Mouse (Mus musculus) embryonic facial prominence, embryonic 13.5 days (tissue): ENCODE results near the gene Fgfr2. TPM values are rescaled to one million over a fixed set of nuclear protein-coding genes. Genes with fewer than 3 reads are reported as not detected.
A peak's percentile ranks its signal among the peaks of the same experiment; 100 is the strongest.
"Not testable (repeated sequence)": the region's sequence is repeated elsewhere in the genome, so short reads cannot be mapped to it uniquely, and the experiment has no call there.

Experiments
- ATAC-seq: fragments of 200-750 bp; cut with Nextera tagmentation; 2 replicates; pipeline ENCODE4 v1.8.0; 2017; ENCODE audit warnings: low read depth; ENCODE audit not compliant: insufficient number of reproducible peaks, insufficient read depth, low FRiP score, low TSS enrichment
- H3K27ac ChIP-seq: fragments of 300-500 bp; sonication (generic); 2 replicates; pipeline ENCODE4 v1.5.1; 2015; ENCODE audit warnings: moderate library complexity, mild to moderate bottlenecking, inconsistent platforms
- H3K27me3 ChIP-seq: fragments of 300-500 bp; sonication (generic); 2 replicates; pipeline ENCODE4 v1.6.1; 2015; ENCODE audit warnings: mild to moderate bottlenecking, inconsistent platforms
- H3K36me3 ChIP-seq: fragments of 300-500 bp; sonication (generic); 2 replicates; pipeline ENCODE4 v1.6.1; 2015; ENCODE audit warnings: mild to moderate bottlenecking, inconsistent platforms
- H3K4me1 ChIP-seq: fragments of 300-500 bp; sonication (generic); 2 replicates; pipeline ENCODE4 v1.6.1; 2015; ENCODE audit warnings: inconsistent platforms
- H3K4me2 ChIP-seq: fragments of 300-500 bp; sonication (generic); 2 replicates; pipeline ENCODE4 v1.6.1; 2015; ENCODE audit warnings: moderate library complexity, mild to moderate bottlenecking, inconsistent platforms
- H3K4me3 ChIP-seq: fragments of 300-500 bp; sonication (generic); 2 replicates; pipeline ENCODE4 v1.5.1; 2015; ENCODE audit warnings: mild to moderate bottlenecking, inconsistent platforms
- H3K9ac ChIP-seq: fragments of 300-500 bp; sonication (generic); 2 replicates; pipeline ENCODE4 v1.6.1; 2015; ENCODE audit warnings: mild to moderate bottlenecking, inconsistent platforms
- H3K9me3 ChIP-seq: fragments of 300-500 bp; sonication (generic); 2 replicates; pipeline ENCODE4 v1.6.1; 2016; ENCODE audit warnings: inconsistent platforms
- WGBS: fragments of 180-500 bp; shearing (Covaris S2); methylation state at CpG from one replicate; pipeline ENCODE4 v1.1.7; 2015; ENCODE audit warnings: mixed read lengths; 5-methylcytosine and 5-hydroxymethylcytosine counted together
- polyA plus RNA-seq: library from polyadenylated mRNA; unstranded; fragments of >200 nt; fragmentation: Nextera tagmentation; extraction: Ambion mirVana; gene quantifications from 2 replicates; pipeline ENCODE4 v1.2.1, GENCODE M21; 2015

Gene Fgfr2
- polyA plus RNA-seq, 1 experiment from 2014 or later: 174 TPM

DNA sequence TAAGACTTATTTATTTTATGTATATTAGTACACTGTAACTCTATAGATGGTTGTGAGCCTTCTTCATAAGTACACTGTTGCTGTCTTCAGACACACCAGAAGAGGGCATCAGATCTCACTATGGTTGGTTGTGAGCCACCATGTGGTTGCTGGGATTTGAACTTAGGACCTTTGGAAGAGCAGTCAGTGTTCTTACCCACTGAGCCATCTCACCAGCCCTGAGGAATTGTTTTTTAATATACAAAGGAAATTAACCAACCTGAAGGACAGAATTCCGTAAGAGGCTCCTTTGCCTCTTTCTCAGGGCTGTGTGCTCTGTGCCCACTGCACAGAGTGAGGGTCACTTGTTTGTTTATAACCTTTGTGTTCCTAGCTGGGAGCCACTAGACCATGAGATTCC, 2455.1 kb downstream of the Fgfr2 start:
- not testable (repeated sequence) for H3K9ac ChIP-seq, H3K4me3 ChIP-seq, H3K4me2 ChIP-seq, H3K27me3 ChIP-seq, H3K9me3 ChIP-seq, ATAC-seq
- H3K36me3 ChIP-seq: peaks cover 26% of the 10 kb centered on the region
- WGBS: 93% methylated on average over 1 of the region's 1 CpGs
- H3K27ac ChIP-seq: peak overlapping the region; percentile 16; the same call in 1 of the 2 replicates
- peaks cover 39% of the 10 kb centered on the region for H3K4me1 ChIP-seq

DNA sequence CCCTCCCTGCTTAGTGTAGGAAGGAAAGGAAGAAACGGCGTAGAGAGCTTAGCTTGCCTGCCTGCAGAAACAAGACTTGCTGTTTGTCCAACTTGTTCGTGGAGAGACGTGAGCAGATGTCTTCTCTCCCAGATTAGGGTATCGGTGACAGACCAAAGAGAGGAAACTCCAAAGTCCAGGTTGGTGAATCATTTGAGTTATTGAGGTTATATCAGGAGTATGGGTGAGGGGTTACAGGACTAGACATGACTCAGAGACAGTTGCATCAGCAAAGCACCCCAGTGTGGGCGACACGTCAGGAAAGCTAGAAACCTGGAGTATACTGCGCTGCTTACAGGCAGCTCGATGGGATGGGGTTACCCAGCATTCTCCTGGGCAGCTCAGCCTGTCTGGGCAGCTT, 2457.8 kb downstream of the Fgfr2 start:
- Histone ChIP-seq H3K9ac (no peak overlapping the region), H3K4me1 (peaks cover 18% of the 10 kb centered on the region), H3K4me2 (no peak overlapping the region), H3K36me3 (peaks cover 27% of the 10 kb centered on the region), H3K4me3 (no peak overlapping the region), H3K27me3 (no peaks in the 10 kb centered on the region), H3K27ac (no peak overlapping the region), H3K9me3 (peaks cover 8% of the 10 kb centered on the region; the same call in 1 of the 2 replicates)
- ATAC-seq: no peak
- 95% methylated on average over 9 of the region's 9 CpGs for WGBS

DNA sequence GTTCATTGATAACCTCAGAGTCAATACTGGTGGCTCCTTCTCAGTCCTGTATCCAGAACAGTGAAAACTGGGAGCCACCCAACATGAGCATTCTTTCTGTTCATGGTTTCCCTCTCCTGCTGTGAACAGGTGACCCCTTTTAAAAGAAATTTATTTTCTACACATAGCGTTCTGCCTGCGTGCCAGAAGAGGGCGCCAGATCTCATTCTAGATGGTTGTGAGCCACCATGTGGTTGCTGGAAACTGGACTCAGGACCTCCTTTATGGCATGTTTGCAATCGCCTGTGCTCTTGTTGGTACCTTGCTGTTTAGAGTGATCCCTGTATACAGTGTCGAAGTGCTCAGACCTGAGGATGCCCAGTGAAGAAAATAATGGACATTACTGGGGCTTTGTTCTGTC, 2458.5 kb downstream of the Fgfr2 start:
- Histone ChIP-seq H3K9me3 (peaks cover 8% of the 10 kb centered on the region; the same call in 1 of the 2 replicates), H3K4me3 (no peak overlapping the region), H3K27ac (no peak overlapping the region), H3K4me2 (no peak overlapping the region), H3K27me3 (no peaks in the 10 kb centered on the region), H3K4me1 (peaks cover 12% of the 10 kb centered on the region), H3K9ac (no peak overlapping the region), H3K36me3 (peaks cover 27% of the 10 kb centered on the region)
- WGBS: 89% methylated on average over 5 of the region's 5 CpGs
- ATAC-seq: no peak

DNA sequence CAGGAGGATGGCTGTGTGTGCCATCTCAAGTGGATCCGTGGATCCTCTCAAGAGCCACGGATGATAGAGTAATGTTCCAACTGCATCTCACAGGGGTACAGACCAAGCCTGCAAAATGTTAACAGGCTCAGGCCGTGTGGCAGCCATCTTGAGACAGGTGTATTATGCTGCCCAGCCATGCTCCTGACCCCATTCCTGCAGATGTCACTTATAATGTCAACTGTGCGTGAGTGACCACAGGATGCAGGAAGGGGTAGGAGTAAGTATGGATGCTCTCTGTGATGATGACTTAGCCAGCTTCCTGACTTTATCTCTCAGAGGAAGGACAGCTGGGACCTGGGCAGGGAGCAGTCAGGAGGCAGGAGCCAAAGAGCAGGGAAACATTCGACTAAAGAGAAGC, 2459.1 kb downstream of the Fgfr2 start:
- H3K4me3 ChIP-seq: no peak overlapping the region
- peaks cover 6% of the 10 kb centered on the region for H3K4me1 ChIP-seq
- H3K4me2 ChIP-seq: no peak overlapping the region
- H3K27ac ChIP-seq: no peak overlapping the region
- ATAC-seq: no peak
- peaks cover 27% of the 10 kb centered on the region for H3K36me3 ChIP-seq
- H3K9ac ChIP-seq: no peak overlapping the region
- WGBS: 95% methylated on average over 5 of the region's 5 CpGs
- H3K9me3 ChIP-seq: peaks cover 8% of the 10 kb centered on the region; the same call in 1 of the 2 replicates
- H3K27me3 ChIP-seq: no peaks in the 10 kb centered on the region

DNA sequence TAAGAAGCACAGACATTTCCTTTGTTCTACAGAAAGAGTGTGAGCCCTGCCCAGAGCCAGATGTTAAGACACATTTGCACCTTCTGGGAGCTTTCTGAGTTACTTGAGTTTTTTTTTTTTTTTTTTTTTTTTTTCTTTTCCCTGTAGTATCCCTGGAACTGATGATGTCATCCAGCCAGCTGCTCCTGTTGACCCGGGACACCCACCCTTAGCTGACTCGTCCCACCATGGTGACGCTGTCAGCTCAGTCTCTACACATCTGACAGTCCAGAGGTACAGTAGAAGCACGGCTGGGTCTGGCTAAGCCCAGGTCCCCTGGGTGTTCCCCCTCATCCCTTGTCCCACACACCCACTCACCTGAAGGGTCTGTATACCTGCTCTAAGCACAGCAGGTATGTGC, 2460.3 kb downstream of the Fgfr2 start:
- no peak for ATAC-seq
- no peaks in the 10 kb centered on the region for H3K27me3 ChIP-seq

DNA sequence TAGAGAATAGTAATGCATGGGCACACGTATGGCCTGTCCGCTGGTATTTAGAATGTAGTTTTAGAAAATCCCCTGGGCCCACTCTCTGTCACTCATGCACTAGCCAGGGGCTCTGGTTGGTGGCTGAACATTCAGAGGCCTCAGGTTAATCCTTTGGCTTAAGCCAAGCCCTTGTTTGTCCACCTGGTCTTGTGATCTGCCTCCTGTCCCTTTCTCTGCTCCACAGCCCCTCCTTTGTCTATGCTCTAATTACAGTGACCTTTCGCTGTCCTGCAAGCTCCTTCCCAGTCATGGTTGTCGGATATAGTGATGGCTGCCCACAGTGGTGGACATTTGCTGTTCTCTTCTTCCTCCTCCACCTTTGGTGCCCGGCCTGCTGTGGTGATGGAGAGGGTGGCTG, 2460.9 kb downstream of the Fgfr2 start:
- Histone ChIP-seq H3K4me2 (no peak overlapping the region), H3K4me3 (no peak overlapping the region), H3K36me3 (peaks cover 27% of the 10 kb centered on the region), H3K9me3 (peaks cover 8% of the 10 kb centered on the region; the same call in 1 of the 2 replicates), H3K27ac (no peak overlapping the region), H3K4me1 (no peaks in the 10 kb centered on the region), H3K9ac (no peak overlapping the region), H3K27me3 (no peaks in the 10 kb centered on the region)
- WGBS: 51% methylated on average over 5 of the region's 5 CpGs
- ATAC-seq: no peak

More for the DNA sequence above, 2460.3 kb downstream of the Fgfr2 start:
- no peak overlapping the region for H3K9ac ChIP-seq
- WGBS: 62% methylated on average over 4 of the region's 4 CpGs
- H3K4me1 ChIP-seq: no peaks in the 10 kb centered on the region
- H3K36me3 ChIP-seq: peaks cover 27% of the 10 kb centered on the region
- no peak overlapping the region for H3K4me3 ChIP-seq
- H3K9me3 ChIP-seq: peaks cover 8% of the 10 kb centered on the region; the same call in 1 of the 2 replicates
- H3K4me2 ChIP-seq: no peak overlapping the region
- no peak overlapping the region for H3K27ac ChIP-seq

DNA sequence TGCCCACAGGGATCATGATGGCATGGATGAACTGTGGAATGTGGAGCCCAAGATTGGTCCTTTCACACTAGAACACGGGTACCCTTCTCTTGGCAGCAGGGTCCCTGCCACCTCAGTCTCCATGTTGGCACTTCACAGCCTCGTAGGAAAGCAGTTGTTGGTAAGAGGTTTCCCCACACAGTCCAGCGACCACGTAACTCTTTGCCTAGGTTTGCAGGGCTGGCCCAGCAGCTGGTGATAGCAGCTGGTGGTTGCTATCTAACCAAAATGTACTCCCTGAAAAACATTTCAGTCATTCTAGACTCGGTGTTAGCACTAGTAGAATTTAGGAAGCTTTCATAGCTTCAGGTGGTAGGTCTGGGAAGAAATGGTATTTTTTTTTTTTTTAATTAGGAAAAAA, 2464.0 kb downstream of the Fgfr2 start:
- H3K27me3 ChIP-seq: no peaks in the 10 kb centered on the region
- H3K9ac ChIP-seq: no peak overlapping the region
- peaks cover 12% of the 10 kb centered on the region for H3K4me1 ChIP-seq
- WGBS: 91% methylated on average over 5 of the region's 5 CpGs
- no peak overlapping the region for H3K4me2 ChIP-seq
- 0 out of 2 replicates have a peak, but pooled peaks cover 5% of the 10 kb centered on the region for H3K9me3 ChIP-seq
- H3K27ac ChIP-seq: no peak overlapping the region
- H3K4me3 ChIP-seq: no peak overlapping the region
- no peak for ATAC-seq
- peaks cover 11% of the 10 kb centered on the region for H3K36me3 ChIP-seq

DNA sequence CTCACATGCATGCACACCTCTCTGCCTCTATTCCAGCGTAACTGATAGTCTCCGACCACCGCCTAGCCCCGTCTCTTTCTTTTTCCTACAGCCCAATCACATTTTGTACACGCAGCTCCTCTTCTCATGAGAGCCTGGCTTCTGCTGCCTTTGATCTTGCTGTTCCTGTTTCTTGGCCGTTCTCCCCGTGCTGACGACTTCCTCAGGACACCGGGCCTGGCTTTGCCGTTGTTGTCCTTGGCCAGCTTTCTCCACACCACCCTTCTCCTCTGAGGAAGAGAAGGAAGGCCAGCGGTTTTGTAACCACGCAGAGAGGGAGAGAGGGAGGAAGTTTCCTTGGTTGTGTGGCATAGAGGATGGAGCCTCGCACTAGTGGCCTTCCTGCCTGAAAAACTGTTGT, 2465.4 kb downstream of the Fgfr2 start:
- no peak overlapping the region for H3K4me3 ChIP-seq
- H3K4me2 ChIP-seq: no peak overlapping the region
- no peak overlapping the region for H3K9ac ChIP-seq
- no peak for ATAC-seq
- no peak overlapping the region for H3K27ac ChIP-seq
- H3K27me3 ChIP-seq: no peaks in the 10 kb centered on the region
- H3K4me1 ChIP-seq: peaks cover 19% of the 10 kb centered on the region
- 74% methylated on average over 13 of the region's 13 CpGs for WGBS
- H3K36me3 ChIP-seq: no peaks in the 10 kb centered on the region
- H3K9me3 ChIP-seq: no peaks in the 10 kb centered on the region

DNA sequence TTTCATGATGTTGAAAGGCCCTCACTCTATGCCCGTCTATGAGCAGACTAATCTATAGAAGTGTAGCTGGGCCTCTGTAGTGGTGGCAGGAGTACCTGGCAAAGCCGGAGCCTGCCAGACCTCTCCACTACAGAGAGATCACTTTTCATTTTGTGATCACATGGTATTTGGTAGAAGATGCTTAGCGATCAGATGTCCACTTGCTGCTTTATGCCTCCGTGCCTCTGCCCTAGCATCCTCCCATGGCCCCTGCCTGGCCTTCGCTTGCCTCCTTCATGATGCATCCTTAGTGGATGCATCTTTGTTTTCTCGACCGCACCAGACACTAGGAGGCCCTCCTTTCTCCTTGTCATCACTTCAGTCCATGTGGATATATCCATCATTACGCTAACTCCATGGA, 2466.2 kb downstream of the Fgfr2 start:
- H3K4me2 ChIP-seq: no peak overlapping the region
- H3K4me3 ChIP-seq: no peak overlapping the region
- ATAC-seq: no peak
- no peak overlapping the region for H3K9ac ChIP-seq
- no peak overlapping the region for H3K27ac ChIP-seq
- 91% methylated on average over 8 of the region's 8 CpGs for WGBS
- no peaks in the 10 kb centered on the region for H3K27me3 ChIP-seq
- H3K36me3 ChIP-seq: no peaks in the 10 kb centered on the region
- H3K4me1 ChIP-seq: peaks cover 27% of the 10 kb centered on the region
- no peaks in the 10 kb centered on the region for H3K9me3 ChIP-seq

DNA sequence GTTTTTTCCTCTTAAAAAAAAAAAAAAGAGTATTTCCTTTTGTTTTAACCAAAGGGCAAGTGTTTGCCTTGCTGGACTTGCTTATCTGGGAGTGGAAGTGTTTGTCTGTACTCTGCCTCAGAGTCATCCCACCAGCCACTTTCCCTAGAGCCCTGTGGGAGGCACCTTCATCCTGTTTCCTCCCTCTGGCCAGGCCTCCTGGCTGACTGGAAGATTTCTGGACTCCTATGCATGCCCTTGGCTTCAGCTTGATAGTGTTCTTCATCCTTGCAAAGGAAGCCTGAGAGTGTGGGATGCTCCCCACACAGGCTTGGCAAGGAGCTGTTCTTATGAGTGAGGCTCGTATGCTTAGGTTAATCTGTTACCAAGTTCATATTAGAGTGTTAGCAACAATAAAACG, 2468.6 kb downstream of the Fgfr2 start:
- H3K9ac ChIP-seq: no peak overlapping the region
- no peaks in the 10 kb centered on the region for H3K27me3 ChIP-seq
- H3K36me3 ChIP-seq: no peaks in the 10 kb centered on the region
- 56% methylated on average over 2 of the region's 2 CpGs for WGBS
- H3K27ac ChIP-seq: no peak overlapping the region
- no peaks in the 10 kb centered on the region for H3K9me3 ChIP-seq
- ATAC-seq: no peak
- H3K4me1 ChIP-seq: peaks cover 34% of the 10 kb centered on the region
- H3K4me2 ChIP-seq: no peak overlapping the region
- no peak overlapping the region for H3K4me3 ChIP-seq

DNA sequence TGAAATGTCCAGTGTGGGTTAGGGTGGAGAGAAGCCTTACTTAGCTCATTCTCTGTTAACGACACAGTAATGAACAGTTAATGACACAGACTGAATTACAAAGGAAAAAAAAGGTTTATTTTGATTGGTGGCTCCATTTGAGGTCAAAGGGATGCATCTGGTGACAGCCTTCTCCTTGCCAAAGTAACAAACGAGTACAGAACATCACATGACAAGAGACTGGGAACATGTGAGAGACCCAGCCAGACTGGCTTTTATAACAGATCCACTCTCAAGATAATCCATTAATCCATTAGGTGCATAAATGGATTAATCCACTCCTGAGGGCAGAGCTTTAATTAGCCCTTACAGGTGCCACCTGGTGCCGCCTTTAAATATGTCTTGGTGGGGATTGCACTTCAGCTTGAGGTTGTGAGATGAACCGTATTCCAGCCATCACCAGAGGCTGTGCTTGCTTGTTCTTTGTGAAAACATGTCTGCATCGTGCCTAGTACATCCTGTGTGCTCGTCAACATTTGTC, 2470.1 kb downstream of the Fgfr2 start:
- H3K9ac ChIP-seq: no peak overlapping the region
- no peak for ATAC-seq
- no peaks in the 10 kb centered on the region for H3K9me3 ChIP-seq

DNA sequence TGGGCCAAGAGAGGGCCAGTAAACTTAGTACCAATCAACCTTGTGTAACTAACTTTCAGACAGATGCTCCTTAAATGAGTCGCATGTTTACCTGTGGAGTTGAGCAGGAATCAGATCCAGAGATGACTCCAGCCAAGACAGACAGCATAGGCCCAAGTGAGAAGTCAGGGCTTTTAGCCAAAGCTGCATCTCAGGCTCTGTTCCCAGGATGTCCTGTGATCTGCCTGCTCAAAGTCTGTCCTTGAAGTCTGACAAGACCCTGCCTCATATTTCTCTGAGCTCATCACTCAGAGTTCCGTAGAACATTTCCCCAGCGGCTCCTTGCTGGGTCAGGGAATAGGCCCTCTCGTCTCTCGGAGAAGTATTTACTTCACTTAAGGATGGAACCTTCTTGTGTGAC, 2472.5 kb downstream of the Fgfr2 start:
- H3K4me3 ChIP-seq: no peak overlapping the region
- H3K27ac ChIP-seq: no peak overlapping the region
- 80% methylated on average over 5 of the region's 5 CpGs for WGBS

More for the DNA sequence above, 2470.1 kb downstream of the Fgfr2 start:
- Histone ChIP-seq H3K4me1 (peaks cover 49% of the 10 kb centered on the region), H3K27me3 (no peaks in the 10 kb centered on the region), H3K4me2 (no peak overlapping the region), H3K27ac (no peak overlapping the region), H3K36me3 (no peaks in the 10 kb centered on the region), H3K4me3 (no peak overlapping the region)
- WGBS: 63% methylated on average over 6 of the region's 6 CpGs

More for the DNA sequence above, 2472.5 kb downstream of the Fgfr2 start:
- H3K9ac ChIP-seq: no peak overlapping the region
- H3K27me3 ChIP-seq: no peaks in the 10 kb centered on the region
- H3K9me3 ChIP-seq: no peaks in the 10 kb centered on the region
- no peaks in the 10 kb centered on the region for H3K36me3 ChIP-seq
- no peak overlapping the region for H3K4me2 ChIP-seq
- H3K4me1 ChIP-seq: peaks cover 63% of the 10 kb centered on the region
- ATAC-seq: no peak
